Mouse (Mus musculus) midbrain, embryonic 11.5 days (tissue): ENCODE results near the gene Mrfap1. TPM values are rescaled to one million over a fixed set of nuclear protein-coding genes. Genes with fewer than 3 reads are reported as not detected.
"Not testable (repeated sequence)": the region's sequence is repeated elsewhere in the genome, so short reads cannot be mapped to it uniquely, and the experiment has no call there.

Experiments
- ATAC-seq: fragments of 200-750 bp; cut with Nextera tagmentation; 2 replicates; pipeline ENCODE4 v1.8.0; 2017; ENCODE audit warnings: moderate TSS enrichment, moderate library complexity; ENCODE audit not compliant: low FRiP score
- DNase-seq: peaks from one replicate; pipeline ENCODE4 v3.0.0; 2015; ENCODE audit warnings: low spot score; ENCODE audit errors: missing footprints
- H3K27ac ChIP-seq: fragments of 300-500 bp; sonication (generic); 2 replicates; pipeline ENCODE4 v1.5.1; 2014; ENCODE audit warnings: low read depth, low read length
- H3K27me3 ChIP-seq: fragments of 300-500 bp; sonication (generic); 2 replicates; pipeline ENCODE4 v1.6.1; 2014; ENCODE audit warnings: mild to moderate bottlenecking, low read length, moderate library complexity, mixed read lengths; ENCODE audit not compliant: control insufficient read depth, insufficient read depth
- H3K36me3 ChIP-seq: fragments of 300-500 bp; sonication (generic); 2 replicates; pipeline ENCODE4 v1.6.1; 2014; ENCODE audit warnings: mild to moderate bottlenecking, low read length, moderate library complexity, mixed read lengths; ENCODE audit not compliant: control insufficient read depth, insufficient read depth
- H3K4me1 ChIP-seq: fragments of 300-500 bp; sonication (generic); 2 replicates; pipeline ENCODE4 v1.6.1; 2014; ENCODE audit warnings: low read length; ENCODE audit not compliant: control insufficient read depth, insufficient read depth
- H3K4me2 ChIP-seq: fragments of 300-500 bp; sonication (generic); 2 replicates; pipeline ENCODE4 v1.6.1; 2014; ENCODE audit warnings: mild to moderate bottlenecking, moderate library complexity
- H3K4me3 ChIP-seq: fragments of 300-500 bp; sonication (generic); 2 replicates; pipeline ENCODE4 v1.5.1; 2014; ENCODE audit warnings: low read depth, low read length
- H3K9ac ChIP-seq: fragments of 300-500 bp; sonication (generic); 2 replicates; pipeline ENCODE4 v1.6.1; 2014; ENCODE audit warnings: low read length
- H3K9me3 ChIP-seq: fragments of 300-500 bp; sonication (generic); 2 replicates; pipeline ENCODE4 v1.6.1; 2016; ENCODE audit warnings: low read length; ENCODE audit not compliant: control insufficient read depth
- WGBS: fragments of 180-500 bp; shearing (Covaris S2); extraction: QIAGEN DNeasy Blood & Tissue Kit; methylation state at CpG from one replicate; pipeline ENCODE4 v1.1.7; 2014; 5-methylcytosine and 5-hydroxymethylcytosine counted together
- polyA plus RNA-seq: library from polyadenylated mRNA; unstranded; fragments of >200 nt; fragmentation: Nextera tagmentation; extraction: Ambion mirVana; gene quantifications from 2 replicates; pipeline ENCODE4 v1.2.1, GENCODE M21; 2014

Gene Mrfap1
- 615 and 623 TPM in 2 replicates for polyA plus RNA-seq

DNA sequence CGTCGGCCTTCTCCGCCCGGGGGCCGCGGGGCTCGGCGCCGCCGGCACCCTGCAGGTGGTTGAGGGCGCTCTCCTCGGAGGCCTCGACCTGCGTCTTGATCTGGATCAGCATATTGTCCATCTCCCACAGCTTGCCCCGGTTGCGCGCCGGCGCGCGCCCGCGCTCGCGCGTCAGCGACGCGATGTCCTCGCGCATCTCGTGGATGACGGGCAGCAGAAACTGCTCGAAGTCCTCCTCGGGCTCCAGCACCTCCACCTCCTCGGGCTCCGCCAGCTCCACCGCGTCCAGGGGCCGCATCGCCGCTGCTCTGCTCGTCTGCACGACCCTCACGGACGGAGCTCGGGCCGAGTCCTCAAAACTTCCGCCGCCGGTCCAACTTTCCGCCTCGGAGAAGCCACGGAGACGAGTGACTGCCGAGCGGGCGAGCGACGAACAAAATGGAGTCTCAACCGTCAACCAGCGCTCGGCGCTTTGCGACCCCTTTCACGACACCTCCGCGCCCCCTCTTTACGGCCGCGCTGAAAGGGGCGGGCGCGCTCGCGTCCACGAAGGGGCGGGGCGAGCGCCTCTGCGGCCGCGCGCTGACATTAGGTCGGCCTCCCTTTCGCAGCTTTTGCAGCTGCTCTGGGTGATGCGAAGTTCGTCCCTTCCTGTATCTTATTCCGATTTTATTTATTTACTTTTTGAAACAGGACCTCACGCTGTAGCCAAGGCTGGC, at the start of gene Mrfap1:
Gene Mrfap1 (minus strand): TSS at position 477 of the 719 bp plus-strand sequence.
- not testable (repeated sequence) for H3K4me1 ChIP-seq, H3K36me3 ChIP-seq, H3K27me3 ChIP-seq, H3K9me3 ChIP-seq
- peak within 1 kb of the TSS; percentile 65 for H3K4me3 ChIP-seq
- H3K9ac ChIP-seq, result peak within 1 kb of the TSS; percentile 84
- ATAC-seq (peak; percentile 83), DNase-seq (peak; percentile 99)
- under 1% methylated on average over 86 of the region's 90 CpGs for WGBS
- H3K27ac ChIP-seq, result peak within 1 kb of the TSS; percentile 85
- peak within 1 kb of the TSS; percentile 64 for H3K4me2 ChIP-seq

DNA sequence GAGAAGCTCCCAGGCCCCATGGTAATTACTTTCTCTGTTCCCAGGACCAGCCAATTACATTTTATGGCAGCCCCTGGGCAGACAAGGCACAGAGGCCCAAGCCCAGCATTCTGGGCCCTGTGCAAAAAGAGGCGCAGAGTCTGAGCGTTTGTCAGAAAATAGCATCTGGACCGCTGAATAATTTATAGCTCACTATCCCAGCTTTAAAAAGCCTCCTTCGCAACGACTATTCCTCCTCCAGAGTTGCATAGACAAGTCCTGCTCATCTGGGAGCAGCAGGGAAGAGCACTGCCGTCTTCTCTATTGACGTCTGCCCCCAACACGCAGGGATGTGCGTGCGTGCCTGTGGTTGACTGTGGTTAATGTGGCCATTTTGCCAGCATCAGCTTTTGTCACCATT, 47.9 kb upstream of the Mrfap1 start:
- ATAC-seq (no peak), DNase-seq (no peak)
- H3K36me3 ChIP-seq, result no peaks in the 10 kb centered on the region
- no peak overlapping the region for H3K4me2 ChIP-seq
- no peak overlapping the region for H3K9ac ChIP-seq
- 81% methylated on average over 10 of the region's 10 CpGs for WGBS
- no peak overlapping the region for H3K4me3 ChIP-seq
- no peaks in the 10 kb centered on the region for H3K4me1 ChIP-seq
- no peak overlapping the region for H3K27ac ChIP-seq
- no peaks in the 10 kb centered on the region for H3K9me3 ChIP-seq
- no peaks in the 10 kb centered on the region for H3K27me3 ChIP-seq

- no peak overlapping the region for H3K27ac ChIP-seq
- H3K4me2 ChIP-seq, result no peak overlapping the region
- H3K4me3 ChIP-seq, result no peak overlapping the region
- DNase-seq (no peak), ATAC-seq (no peak)
- WGBS, result 73% methylated on average over 1 of the region's 1 CpGs
- H3K36me3 ChIP-seq, result no peaks in the 10 kb centered on the region
- H3K4me1 ChIP-seq, result no peaks in the 10 kb centered on the region
- H3K9ac ChIP-seq, result no peak overlapping the region
- no peaks in the 10 kb centered on the region for H3K9me3 ChIP-seq
- no peaks in the 10 kb centered on the region for H3K27me3 ChIP-seq
Measured at GRCm38 (mm10) chr5:36841701-36842100, 45.1 kb upstream of the Mrfap1 start.

GRCm38 (mm10) chr5:36840092-36840491, 43.5 kb upstream of the Mrfap1 start:
- Histone ChIP-seq H3K36me3 (no peaks in the 10 kb centered on the region), H3K4me1 (no peaks in the 10 kb centered on the region), H3K4me2 (no peak overlapping the region), H3K27ac (no peak overlapping the region), H3K9me3 (no peaks in the 10 kb centered on the region), H3K27me3 (no peaks in the 10 kb centered on the region), H3K4me3 (no peak overlapping the region), H3K9ac (no peak overlapping the region)
- 88% methylated on average over 7 of the region's 7 CpGs for WGBS
- DNase-seq, result no peak
- ATAC-seq, result no peak

DNA sequence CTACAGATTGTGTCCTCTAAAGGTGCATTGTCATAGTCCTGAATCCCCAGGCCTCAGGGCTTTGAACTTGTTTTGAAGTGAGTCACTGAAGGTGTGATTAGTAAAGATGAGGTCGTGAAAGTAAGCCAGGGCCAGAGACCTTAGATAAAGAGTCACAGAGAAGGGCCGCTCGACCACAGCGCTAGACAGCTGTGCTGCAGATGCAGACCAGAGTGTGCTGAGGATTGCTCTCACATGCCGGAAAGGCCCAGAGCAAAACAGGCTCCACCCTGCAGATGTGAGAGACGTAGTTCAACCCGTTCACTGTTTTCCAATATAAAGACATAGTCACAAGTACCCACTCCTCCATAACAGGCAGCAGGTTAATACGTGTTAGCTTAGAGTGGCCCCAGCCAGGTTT, 43.0 kb upstream of the Mrfap1 start:
- no peak overlapping the region for H3K4me2 ChIP-seq
- DNase-seq, result no peak
- no peaks in the 10 kb centered on the region for H3K9me3 ChIP-seq
- ATAC-seq, result no peak
- 83% methylated on average over 8 of the region's 8 CpGs for WGBS
- no peak overlapping the region for H3K9ac ChIP-seq
- H3K36me3 ChIP-seq, result no peaks in the 10 kb centered on the region
- no peak overlapping the region for H3K4me3 ChIP-seq
- no peak overlapping the region for H3K27ac ChIP-seq
- no peaks in the 10 kb centered on the region for H3K27me3 ChIP-seq
- no peaks in the 10 kb centered on the region for H3K4me1 ChIP-seq

- Histone ChIP-seq H3K4me1 (no peaks in the 10 kb centered on the region), H3K27me3 (no peaks in the 10 kb centered on the region), H3K27ac (no peak overlapping the region), H3K9me3 (no peaks in the 10 kb centered on the region), H3K4me2 (no peak overlapping the region), H3K36me3 (no peaks in the 10 kb centered on the region), H3K4me3 (no peak overlapping the region), H3K9ac (no peak overlapping the region)
- DNase-seq (no peak), ATAC-seq (no peak)
- WGBS, result 89% methylated on average over 2 of the region's 2 CpGs
Measured at GRCm38 (mm10) chr5:36839032-36839431, 42.5 kb upstream of the Mrfap1 start.

- H3K36me3 ChIP-seq, result no peaks in the 10 kb centered on the region
- H3K4me1 ChIP-seq, result no peaks in the 10 kb centered on the region
- H3K9me3 ChIP-seq, result no peaks in the 10 kb centered on the region
- 2% methylated on average over 6 of the region's 6 CpGs for WGBS
- no peak overlapping the region for H3K9ac ChIP-seq
- no peak overlapping the region for H3K27ac ChIP-seq
- H3K27me3 ChIP-seq, result no peaks in the 10 kb centered on the region
- H3K4me3 ChIP-seq, result no peak overlapping the region
- ATAC-seq, result no peak
- peak; percentile 98 for DNase-seq
- no peak overlapping the region for H3K4me2 ChIP-seq
Measured at GRCm38 (mm10) chr5:36835933-36836332, 39.4 kb upstream of the Mrfap1 start.

DNA sequence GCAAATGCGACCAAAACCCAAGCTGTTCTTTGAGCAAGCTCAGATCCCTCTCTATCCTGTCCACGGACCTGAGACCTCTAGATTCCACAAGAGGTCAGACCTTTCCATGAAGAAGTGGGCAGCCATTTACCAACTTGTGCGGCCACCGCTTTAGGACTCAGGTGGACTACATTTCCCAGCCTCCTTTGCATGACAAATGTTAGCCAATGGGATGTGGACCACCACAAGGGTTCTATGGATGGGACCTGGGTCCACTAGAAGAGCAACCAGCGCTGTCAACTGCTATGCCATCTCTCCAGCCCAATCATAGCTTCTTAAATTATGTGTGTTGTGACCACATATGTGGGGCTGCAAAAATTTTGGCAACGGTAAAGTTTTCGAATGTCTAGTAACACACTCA, 34.7 kb upstream of the Mrfap1 start:
- Histone ChIP-seq H3K4me3 (no peak overlapping the region), H3K36me3 (no peaks in the 10 kb centered on the region), H3K4me2 (no peak overlapping the region), H3K27me3 (no peaks in the 10 kb centered on the region), H3K27ac (no peak overlapping the region), H3K9me3 (no peaks in the 10 kb centered on the region), H3K9ac (no peak overlapping the region), H3K4me1 (peaks cover 4% of the 10 kb centered on the region; the same call in 1 of the 2 replicates)
- ATAC-seq (peak; percentile 14; the same call in 1 of the 2 replicates), DNase-seq (no peak)
- 61% methylated on average over 7 of the region's 7 CpGs for WGBS

DNA sequence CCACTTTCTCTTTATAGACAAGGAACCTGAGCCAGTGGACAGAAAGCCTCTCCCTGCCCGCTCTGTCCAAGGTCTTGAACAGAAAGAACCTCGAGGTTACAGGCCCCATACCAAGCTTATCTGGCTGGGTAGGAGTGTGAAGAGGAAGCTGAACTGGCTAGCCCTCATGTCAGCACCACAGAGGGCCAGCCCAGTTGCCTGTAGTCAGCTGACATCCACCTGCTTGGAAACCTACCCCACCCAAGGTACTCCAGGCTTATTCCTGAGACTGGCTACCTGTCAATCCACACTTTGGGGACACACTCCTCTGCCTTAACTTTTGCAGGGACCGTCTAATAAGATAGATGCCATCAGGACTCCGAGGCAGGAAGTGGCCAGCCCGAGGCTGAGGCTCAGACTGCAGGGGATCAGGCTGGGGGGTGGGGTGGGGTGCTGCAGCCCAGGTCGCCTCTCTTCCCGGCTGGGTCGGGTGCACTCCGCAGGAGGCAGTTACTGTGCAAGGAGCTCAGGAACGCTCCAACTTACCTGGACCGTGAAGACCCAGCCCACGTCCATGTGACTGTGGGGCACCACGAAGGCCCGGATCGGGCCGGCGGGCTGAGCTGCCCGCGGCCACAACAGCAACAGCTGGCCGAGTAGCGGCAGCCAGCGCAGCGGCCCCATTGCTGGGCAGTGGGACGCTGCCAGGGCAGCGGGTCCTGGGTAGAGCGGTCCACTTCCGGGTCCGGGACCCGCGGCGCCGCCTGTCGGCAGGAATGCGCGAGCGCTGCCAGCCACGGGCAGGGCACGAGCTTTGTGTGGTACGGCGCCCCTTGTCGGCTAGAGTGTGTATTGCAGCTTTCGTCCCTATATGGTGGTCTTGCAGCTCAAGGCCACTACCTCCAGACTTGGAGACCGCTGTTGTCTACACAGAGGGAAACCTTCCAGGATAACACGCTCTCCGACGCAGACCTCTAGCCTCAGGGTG, 33.6 kb upstream of the Mrfap1 start, which contains the start of gene Man2b2:
Gene Man2b2 (minus strand): TSS at position 741 of the 967 bp plus-strand sequence.
- peak within 1 kb of the TSS; percentile 79 for H3K9ac ChIP-seq
- peak within 1 kb of the TSS; percentile 83 for H3K4me2 ChIP-seq
- no peaks in the 10 kb centered on the region for H3K36me3 ChIP-seq
- no peak within 1 kb of the TSS for H3K27ac ChIP-seq
- no peaks in the 10 kb centered on the region for H3K27me3 ChIP-seq
- 3% methylated on average over 46 of the region's 46 CpGs for WGBS
- H3K4me1 ChIP-seq, result peaks cover 4% of the 10 kb centered on the region; the same call in 1 of the 2 replicates
- peak within 1 kb of the TSS; percentile 64 for H3K4me3 ChIP-seq
- no peaks in the 10 kb centered on the region for H3K9me3 ChIP-seq
- DNase-seq (peak; percentile 100), ATAC-seq (peak; percentile 91)
